Mouse (Mus musculus) hindbrain, embryonic 10.5 days (tissue): Measurements from ENCODE around the gene Tmem72. TPM values are rescaled to one million over a fixed set of nuclear protein-coding genes. Genes with fewer than 3 reads are reported as not detected.

Source experiments
- DNase-seq: peaks from one replicate; pipeline ENCODE4 v3.0.0-alpha.2; 2017; ENCODE audit warnings: low spot score
- H3K27ac ChIP-seq: fragments of 300-500 bp; sonication (generic); 2 replicates; pipeline ENCODE4 v1.5.1; 2016; ENCODE audit warnings: mild to moderate bottlenecking, moderate library complexity
- H3K27me3 ChIP-seq: fragments of 300-500 bp; sonication (generic); 2 replicates; pipeline ENCODE4 v1.6.1; 2016; ENCODE audit warnings: mild to moderate bottlenecking; ENCODE audit not compliant: poor library complexity, insufficient read depth, severe bottlenecking
- H3K36me3 ChIP-seq: fragments of 300-500 bp; sonication (generic); 2 replicates; pipeline ENCODE4 v1.6.1; 2016; ENCODE audit warnings: mild to moderate bottlenecking, moderate library complexity
- H3K4me1 ChIP-seq: fragments of 300-500 bp; sonication (generic); replicated peaks from 2 replicates; pipeline ENCODE4 v1.6.1; 2016; ENCODE audit warnings: mild to moderate bottlenecking
- H3K4me3 ChIP-seq: fragments of 300-500 bp; sonication (generic); 2 replicates; pipeline ENCODE4 v1.5.1; 2016; ENCODE audit warnings: mild to moderate bottlenecking, moderate library complexity
- H3K9me3 ChIP-seq: fragments of 300-500 bp; sonication (generic); 2 replicates; pipeline ENCODE4 v1.6.1; 2016; ENCODE audit warnings: mild to moderate bottlenecking, moderate library complexity
- WGBS: fragments of 180-500 bp; shearing (Covaris S2); methylation state at CpG from one replicate; pipeline ENCODE4 v1.1.7; 2016; 5-methylcytosine and 5-hydroxymethylcytosine counted together
- polyA plus RNA-seq: library from polyadenylated mRNA; unstranded; fragments of >200 nt; fragmentation: Nextera tagmentation; extraction: Ambion mirVana; gene quantifications from 2 replicates; pipeline ENCODE4 v1.2.1, GENCODE M21; 2016

The Tmem72 gene
- polyA plus RNA-seq, 1 experiment from 2014 or later, result 0.08 TPM

DNA sequence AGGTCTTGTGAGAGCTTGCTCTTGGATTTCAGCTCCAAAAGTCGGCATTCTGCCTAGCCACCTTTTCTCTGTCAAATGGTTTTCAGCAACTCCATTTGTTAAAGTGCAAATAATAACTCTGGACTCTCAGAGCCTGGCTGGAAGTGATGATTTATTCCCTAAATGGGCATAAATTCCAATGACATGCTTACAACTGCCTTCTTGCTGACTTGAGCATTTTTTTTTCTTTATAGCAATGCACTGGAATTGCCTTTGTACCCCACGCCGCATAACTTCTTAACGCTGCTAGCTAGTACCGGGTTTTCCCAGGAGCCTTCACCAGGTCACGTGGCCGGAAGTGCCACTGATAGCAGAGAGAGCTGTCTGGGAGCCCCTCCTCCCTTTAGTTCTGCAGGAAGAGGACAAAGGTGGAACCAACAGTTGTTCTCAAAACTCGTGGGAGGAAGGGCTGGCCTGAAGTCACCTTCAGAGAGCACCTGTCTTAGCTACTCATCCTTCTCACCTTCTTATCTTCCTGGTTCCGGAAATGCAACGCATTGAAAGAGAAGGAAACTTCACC, 40.3 kb downstream of the Tmem72 start:
- 80% methylated on average over 10 of the region's 10 CpGs for WGBS

GRCm38 (mm10) chr6:116674283-116674886, 42.3 kb downstream of the Tmem72 start:
- Histone ChIP-seq H3K27ac (peak overlapping the region; percentile 89), H3K36me3 (no peaks in the 10 kb centered on the region), H3K9me3 (no peaks in the 10 kb centered on the region), H3K4me1 (peaks cover 77% of the 10 kb centered on the region), H3K27me3 (peaks cover 34% of the 10 kb centered on the region), H3K4me3 (peak overlapping the region; percentile 69)
- no peak for DNase-seq
- 25% methylated on average over 16 of the region's 16 CpGs for WGBS

More for the DNA sequence above, 40.3 kb downstream of the Tmem72 start:
- Histone ChIP-seq H3K4me3 (no peak overlapping the region), H3K4me1 (peaks cover 57% of the 10 kb centered on the region), H3K9me3 (no peaks in the 10 kb centered on the region), H3K36me3 (no peaks in the 10 kb centered on the region), H3K27ac (peak overlapping the region; percentile 19; the same call in 1 of the 2 replicates), H3K27me3 (peaks cover 30% of the 10 kb centered on the region)
- no peak for DNase-seq

DNA sequence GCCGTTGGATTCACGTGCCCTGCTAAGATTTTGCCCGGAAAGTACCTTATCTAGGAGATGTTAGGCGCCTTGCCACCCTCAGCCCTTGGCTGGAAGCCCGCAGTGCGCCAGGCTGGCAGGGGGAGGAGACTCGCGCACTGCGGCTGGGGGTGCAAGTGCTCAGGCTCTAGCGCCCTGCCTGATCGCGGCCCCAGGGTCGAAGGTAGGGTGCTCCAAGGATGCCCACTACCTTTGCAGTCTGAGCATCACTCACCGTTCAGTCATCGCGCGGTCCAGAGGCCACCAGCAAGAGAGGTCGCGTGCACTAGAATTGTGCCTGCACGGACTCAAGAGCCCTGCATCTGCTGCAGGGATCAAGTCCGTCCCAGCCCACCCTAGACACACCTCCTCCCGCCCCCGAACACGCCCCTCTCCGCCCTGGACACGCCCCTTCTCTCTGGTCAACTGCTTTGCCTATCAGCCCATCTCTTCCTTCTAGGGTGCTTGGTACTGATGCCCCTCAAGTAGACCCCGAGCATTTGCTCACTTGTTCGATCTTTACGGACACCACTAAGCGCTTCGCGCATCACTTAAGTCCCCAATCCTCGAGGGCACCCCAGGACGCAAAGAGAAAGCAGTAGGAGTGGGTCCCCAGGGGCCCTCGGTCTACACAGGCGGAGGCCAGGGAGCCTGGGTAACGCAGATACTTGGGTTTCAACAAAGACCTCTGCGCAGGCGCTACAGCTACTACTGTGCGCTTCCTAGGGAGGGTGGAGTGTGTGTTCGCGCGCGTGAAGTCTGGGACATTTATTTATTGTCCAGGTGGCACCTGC, 43.0 kb downstream of the Tmem72 start, which contains the start of gene Rassf4:
Gene Rassf4 (minus strand): TSS at position 482 of the 812 bp plus-strand sequence.
- Histone ChIP-seq H3K36me3 (no peaks in the 10 kb centered on the region), H3K27ac (peak within 1 kb of the TSS; percentile 89), H3K4me1 (peaks cover 84% of the 10 kb centered on the region), H3K4me3 (peak within 1 kb of the TSS; percentile 69), H3K9me3 (no peaks in the 10 kb centered on the region), H3K27me3 (peaks cover 34% of the 10 kb centered on the region)
- peak; percentile 96 for DNase-seq
- WGBS, result under 1% methylated on average over 44 of the region's 44 CpGs

- Histone ChIP-seq H3K27me3 (peaks cover 34% of the 10 kb centered on the region), H3K4me1 (peaks cover 88% of the 10 kb centered on the region), H3K27ac (peak overlapping the region; percentile 89), H3K4me3 (peak overlapping the region; percentile 69), H3K9me3 (no peaks in the 10 kb centered on the region), H3K36me3 (no peaks in the 10 kb centered on the region)
- WGBS, result 55% methylated on average over 5 of the region's 5 CpGs
- no peak for DNase-seq
Measured at GRCm38 (mm10) chr6:116672349-116672748, 44.4 kb downstream of the Tmem72 start.

DNA sequence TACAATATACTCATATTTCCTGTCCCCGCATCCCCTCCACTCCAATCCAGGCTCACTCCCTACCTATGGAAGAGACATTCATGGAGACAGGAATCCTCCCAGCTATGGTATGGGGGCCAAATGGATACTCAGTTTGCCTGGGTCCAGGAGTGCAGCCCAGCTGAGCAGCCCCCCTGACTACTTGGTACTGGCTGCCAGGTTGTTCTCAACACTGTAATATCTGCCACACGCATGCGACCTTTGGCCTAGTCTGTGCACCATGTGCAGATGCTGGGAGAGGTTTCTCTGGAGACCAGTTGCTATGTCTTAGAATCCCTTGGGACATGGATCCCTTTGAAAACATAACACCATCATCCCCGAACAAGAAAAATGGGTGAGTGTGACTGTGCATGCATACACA, 44.9 kb downstream of the Tmem72 start:
- no peak for DNase-seq
- WGBS, result 67% methylated on average over 4 of the region's 4 CpGs
- Histone ChIP-seq H3K4me1 (peaks cover 89% of the 10 kb centered on the region), H3K4me3 (peak overlapping the region; percentile 69), H3K27me3 (peaks cover 34% of the 10 kb centered on the region), H3K9me3 (no peaks in the 10 kb centered on the region), H3K36me3 (no peaks in the 10 kb centered on the region), H3K27ac (peak overlapping the region; percentile 89)

DNA sequence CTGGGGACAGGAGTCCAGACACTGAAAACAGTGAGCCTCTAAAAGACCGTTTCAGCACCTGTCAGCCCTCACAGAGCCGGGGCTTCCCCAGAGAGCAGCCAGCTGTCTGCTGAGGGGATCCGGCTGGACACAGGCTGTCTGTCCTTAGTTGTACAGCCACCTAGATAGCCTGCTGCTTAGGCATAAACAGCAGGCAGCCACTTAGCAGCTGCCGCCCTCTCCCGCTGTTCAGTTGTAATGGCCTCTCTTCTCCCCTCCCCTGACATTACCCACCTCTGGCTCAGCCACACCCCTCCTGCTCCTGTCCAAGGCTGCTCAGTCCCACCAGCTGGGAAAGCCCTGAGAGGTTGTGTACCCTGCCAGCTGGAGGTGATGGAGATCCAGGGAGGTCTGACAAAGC, 45.7 kb downstream of the Tmem72 start:
- no peaks in the 10 kb centered on the region for H3K9me3 ChIP-seq
- H3K4me3 ChIP-seq, result peak overlapping the region; percentile 69
- no peaks in the 10 kb centered on the region for H3K36me3 ChIP-seq
- WGBS, result 6% methylated on average over 5 of the region's 5 CpGs
- H3K4me1 ChIP-seq, result peaks cover 92% of the 10 kb centered on the region
- H3K27me3 ChIP-seq, result peaks cover 34% of the 10 kb centered on the region
- peak; percentile 71 for DNase-seq
- H3K27ac ChIP-seq, result peak overlapping the region; percentile 89

DNA sequence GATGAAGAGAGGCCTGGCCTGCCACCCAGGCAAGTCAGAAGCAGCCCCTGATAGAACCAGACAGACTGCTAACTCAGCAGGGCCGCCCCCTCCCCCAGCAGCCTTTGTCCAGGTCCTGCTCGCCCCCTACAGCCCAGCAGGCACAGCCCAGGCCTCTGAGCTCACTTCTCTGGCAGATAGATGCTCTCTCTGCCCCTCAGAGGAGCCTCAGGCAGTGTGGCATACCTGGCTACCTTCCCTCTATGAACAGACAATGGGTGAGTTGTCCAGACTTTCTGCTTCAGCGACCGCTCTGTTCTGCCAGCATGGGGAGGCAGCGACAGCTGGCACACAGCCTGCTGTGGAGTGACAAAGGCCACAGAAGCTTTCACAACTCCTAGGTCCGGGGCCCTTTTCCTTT, 46.6 kb downstream of the Tmem72 start:
- peak; percentile 63 for DNase-seq
- peak overlapping the region; percentile 69 for H3K4me3 ChIP-seq
- 15% methylated on average over 6 of the region's 6 CpGs for WGBS
- H3K36me3 ChIP-seq, result no peaks in the 10 kb centered on the region
- peaks cover 26% of the 10 kb centered on the region for H3K27me3 ChIP-seq
- no peaks in the 10 kb centered on the region for H3K9me3 ChIP-seq
- H3K4me1 ChIP-seq, result peaks cover 99% of the 10 kb centered on the region
- peak overlapping the region; percentile 89 for H3K27ac ChIP-seq

DNA sequence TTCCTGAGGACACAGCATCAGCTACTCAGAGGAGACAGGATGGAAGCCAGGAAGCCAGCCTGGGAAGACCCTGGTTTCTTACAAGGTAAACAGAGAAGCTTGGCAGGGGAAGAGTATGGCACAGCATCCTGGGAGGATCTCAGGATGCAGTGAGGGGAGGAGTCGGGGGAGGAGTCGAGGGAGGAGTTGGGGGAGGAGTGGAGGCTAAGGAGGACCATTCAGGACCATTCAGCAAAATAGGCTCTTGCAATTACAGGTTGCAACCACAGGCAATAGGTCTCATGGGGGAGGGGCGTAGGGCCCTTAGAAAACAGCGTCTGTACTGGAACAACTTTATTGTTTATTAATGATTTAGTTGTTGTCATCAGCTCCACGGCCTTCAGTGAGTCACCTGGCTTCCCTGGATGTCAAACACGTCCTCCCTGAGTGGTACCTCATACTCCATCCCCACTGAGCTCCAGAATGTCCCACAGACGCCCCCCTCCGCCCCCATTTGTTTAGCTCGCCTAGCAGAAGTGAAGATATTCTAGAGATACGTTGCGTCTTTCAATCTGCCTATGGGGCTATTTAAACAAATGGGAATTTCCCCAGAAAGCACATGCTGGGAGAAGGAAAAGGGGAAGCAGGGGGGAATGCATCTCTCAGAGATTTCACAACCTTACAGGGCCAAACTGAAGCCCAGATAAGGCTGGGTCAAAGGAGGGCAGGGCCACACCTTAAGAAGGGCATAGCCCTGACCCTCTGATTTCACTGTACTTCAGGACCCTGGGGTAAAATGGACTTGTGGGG, 47.8 kb downstream of the Tmem72 start:
- WGBS, result 40% methylated on average over 11 of the region's 11 CpGs
- Histone ChIP-seq H3K27ac (peak overlapping the region; percentile 89), H3K4me1 (peaks cover 99% of the 10 kb centered on the region), H3K4me3 (no peak overlapping the region), H3K36me3 (no peaks in the 10 kb centered on the region), H3K27me3 (peaks cover 22% of the 10 kb centered on the region), H3K9me3 (no peaks in the 10 kb centered on the region)
- no peak for DNase-seq

DNA sequence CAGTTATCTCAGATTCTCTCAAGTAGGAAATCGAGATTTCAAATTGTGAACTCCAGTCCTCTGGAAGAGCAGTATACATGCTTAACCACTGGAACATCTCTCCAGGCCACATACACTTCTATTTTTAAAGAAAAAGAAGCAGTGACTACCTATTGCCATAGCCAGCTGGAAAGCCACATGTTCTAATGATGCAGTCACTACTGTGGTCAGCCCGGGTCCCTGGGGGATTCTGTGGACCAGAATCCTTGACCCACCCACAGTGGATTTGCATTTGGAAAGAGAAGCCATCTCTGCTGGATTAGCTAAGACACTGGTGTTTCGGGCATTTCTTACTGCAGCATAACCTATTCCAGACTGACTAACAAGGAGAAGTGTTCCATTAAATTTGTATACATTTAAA, 49.3 kb downstream of the Tmem72 start:
- Histone ChIP-seq H3K9me3 (no peaks in the 10 kb centered on the region), H3K27ac (peak overlapping the region; percentile 89), H3K4me1 (peaks cover 87% of the 10 kb centered on the region), H3K4me3 (peak overlapping the region; percentile 11; the same call in 1 of the 2 replicates), H3K36me3 (no peaks in the 10 kb centered on the region), H3K27me3 (peaks cover 13% of the 10 kb centered on the region)
- DNase-seq, result no peak
- 65% methylated on average over 3 of the region's 3 CpGs for WGBS

GRCm38 (mm10) chr6:116666892-116667291, 49.8 kb downstream of the Tmem72 start:
- peak overlapping the region; percentile 11; the same call in 1 of the 2 replicates for H3K4me3 ChIP-seq
- 25% methylated on average over 3 of the region's 3 CpGs for WGBS
- DNase-seq, result no peak
- peaks cover 8% of the 10 kb centered on the region for H3K27me3 ChIP-seq
- H3K9me3 ChIP-seq, result no peaks in the 10 kb centered on the region
- H3K36me3 ChIP-seq, result no peaks in the 10 kb centered on the region
- peaks cover 82% of the 10 kb centered on the region for H3K4me1 ChIP-seq
- H3K27ac ChIP-seq, result peak overlapping the region; percentile 89

DNA sequence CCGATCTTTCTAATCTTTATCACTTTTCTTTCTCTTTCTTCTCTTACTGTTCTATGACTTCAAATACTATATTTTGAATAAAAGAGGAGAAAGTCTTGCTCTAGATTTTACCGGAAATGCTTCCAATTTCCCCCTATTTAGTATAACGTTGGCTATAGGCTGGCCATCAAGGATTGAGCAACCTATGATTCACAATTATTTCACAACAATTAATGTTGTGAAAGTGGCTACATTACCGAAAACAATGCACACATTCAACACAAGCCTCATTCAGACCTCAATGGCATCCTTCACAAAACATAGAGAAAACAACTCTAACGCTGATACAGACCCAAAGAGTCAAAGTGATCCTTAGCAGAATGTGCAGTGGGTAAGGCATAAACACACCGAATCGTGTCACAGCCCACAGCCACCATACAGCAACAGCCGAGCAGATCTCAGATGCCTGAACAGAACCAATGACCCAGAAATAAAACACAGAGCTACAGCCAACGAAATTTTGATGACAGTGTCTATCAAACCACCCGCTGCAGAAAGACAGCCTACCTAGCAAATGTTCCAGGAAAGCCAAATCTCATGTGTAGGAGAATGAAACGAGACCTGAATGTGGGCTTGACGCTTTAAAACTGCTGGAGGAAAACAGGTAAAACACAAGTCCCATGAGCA, 50.5 kb downstream of the Tmem72 start:
- Histone ChIP-seq H3K9me3 (no peaks in the 10 kb centered on the region), H3K36me3 (no peaks in the 10 kb centered on the region), H3K4me3 (no peak overlapping the region), H3K4me1 (peaks cover 75% of the 10 kb centered on the region), H3K27me3 (0 out of 2 replicates have a peak, but pooled peaks cover 2% of the 10 kb centered on the region), H3K27ac (peak overlapping the region; percentile 89)
- 69% methylated on average over 12 of the region's 12 CpGs for WGBS
- no peak for DNase-seq

GRCm38 (mm10) chr6:116664830-116665229, 51.9 kb downstream of the Tmem72 start:
- peaks cover 9% of the 10 kb centered on the region for H3K36me3 ChIP-seq
- DNase-seq, result no peak
- peaks cover 62% of the 10 kb centered on the region for H3K4me1 ChIP-seq

More at GRCm38 (mm10) chr6:116664830-116665229, 51.9 kb downstream of the Tmem72 start:
- no peaks in the 10 kb centered on the region for H3K9me3 ChIP-seq
- H3K27me3 ChIP-seq, result no peaks in the 10 kb centered on the region
- H3K27ac ChIP-seq, result peak overlapping the region; percentile 65
- no peak overlapping the region for H3K4me3 ChIP-seq
- whole genome bisulfite sequencing, result 83% methylated on average over 3 of the region's 3 CpGs
